Mouse (Mus musculus) cortical plate, adult 2 months (tissue): ENCODE data around the gene Fbxl19.

Experiments
- CTCF ChIP-seq: fragments of 200-500 bp; IDR thresholded peaks from 2 replicates; pipeline ENCODE4 v1.5.1; 2011; ENCODE audit warnings: mild to moderate bottlenecking, control low read depth, low read length; ENCODE audit not compliant: insufficient read depth; ENCODE audit errors: extremely low read depth
- POLR2A ChIP-seq: fragments of 200-500 bp; IDR thresholded peaks from 2 replicates; pipeline ENCODE4 v1.6.1; 2011; ENCODE audit warnings: mild to moderate bottlenecking, low read length, control low read depth; ENCODE audit not compliant: insufficient read depth; ENCODE audit errors: extremely low read depth

DNA sequence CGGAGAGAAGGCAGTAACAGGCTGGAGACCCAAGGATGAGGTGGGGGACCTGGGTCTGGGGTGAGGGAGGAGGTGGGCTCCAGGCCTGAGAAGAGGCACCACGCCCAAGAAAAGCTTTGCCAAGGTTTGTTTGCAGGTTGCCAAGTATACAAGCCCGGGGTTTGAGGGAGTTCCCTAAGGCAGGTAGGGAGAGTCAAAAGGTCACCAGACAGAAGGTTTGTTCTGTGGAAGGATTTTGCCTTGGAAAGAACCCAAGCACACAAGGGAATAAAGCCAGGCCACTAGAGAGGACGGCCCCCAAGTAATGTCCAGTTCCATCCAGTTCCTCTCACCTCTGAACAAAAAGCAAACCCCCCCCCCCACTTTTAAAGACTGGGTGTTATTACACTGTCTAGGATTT, 66.9 kb downstream of the Fbxl19 start:
- TF ChIP-seq CTCF, result no peak
- TF ChIP-seq POLR2A, result no peak
